Mouse (Mus musculus) heart, postnatal 0 days (tissue): ENCODE measurements around the gene Mis18a. TPM values are rescaled to one million over a fixed set of nuclear protein-coding genes. Genes with fewer than 3 reads are reported as not detected.

ENCODE experiments used
- ATAC-seq: fragments of 200-750 bp; cut with Nextera tagmentation; 2 replicates; pipeline ENCODE4 v1.8.0; 2017; ENCODE audit warnings: low read depth, moderate number of reproducible peaks, moderate library complexity; ENCODE audit not compliant: insufficient read depth
- DNase-seq: peaks from one replicate; pipeline ENCODE4 v3.0.0-alpha.2; 2016; ENCODE audit warnings: low spot score
- H3K27ac ChIP-seq: fragments of 300-500 bp; sonication (generic); 2 replicates; pipeline ENCODE4 v1.5.1; 2014; ENCODE audit warnings: low read depth, mild to moderate bottlenecking
- H3K27me3 ChIP-seq: fragments of 300-500 bp; sonication (generic); 2 replicates; pipeline ENCODE4 v1.6.1; 2014; ENCODE audit warnings: low read length, mixed read lengths; ENCODE audit not compliant: control insufficient read depth, insufficient read depth
- H3K36me3 ChIP-seq: fragments of 300-500 bp; sonication (generic); replicated peaks from 2 replicates; pipeline ENCODE4 v1.6.1; 2014; ENCODE audit warnings: low read length, mixed read lengths; ENCODE audit not compliant: control insufficient read depth, insufficient read depth
- H3K4me1 ChIP-seq: fragments of 300-500 bp; sonication (generic); 2 replicates; pipeline ENCODE4 v1.6.1; 2014; ENCODE audit warnings: antibody characterized with exemption; ENCODE audit not compliant: control insufficient read depth, insufficient read depth
- H3K4me2 ChIP-seq: fragments of 300-500 bp; sonication (generic); 2 replicates; pipeline ENCODE4 v1.6.1; 2014; ENCODE audit warnings: low read depth, mild to moderate bottlenecking, low read length, moderate library complexity
- H3K4me3 ChIP-seq: fragments of 300-500 bp; sonication (generic); 2 replicates; pipeline ENCODE4 v1.5.1; 2014; ENCODE audit warnings: low read depth, low read length
- H3K9ac ChIP-seq: fragments of 300-500 bp; sonication (generic); replicated peaks from 2 replicates; pipeline ENCODE4 v1.6.1; 2014; ENCODE audit warnings: low read depth, low read length, mixed read lengths
- H3K9me3 ChIP-seq: fragments of 300-500 bp; sonication (generic); replicated peaks from 2 replicates; pipeline ENCODE4 v1.6.1; 2016; ENCODE audit warnings: low read length; ENCODE audit not compliant: control insufficient read depth
- CTCF ChIP-seq: IDR thresholded peaks from 2 replicates; pipeline ENCODE4 v1.5.1; 2016; ENCODE audit warnings: antibody characterized with exemption, control low read depth, low read depth
- EP300 ChIP-seq: IDR thresholded peaks from 2 replicates; pipeline ENCODE4 v1.6.1; 2016; ENCODE audit warnings: antibody characterized with exemption, low read depth
- WGBS: fragments of 180-500 bp; shearing (Covaris S2); extraction: QIAGEN DNeasy Blood & Tissue Kit; methylation state at CpG from one replicate; pipeline ENCODE4 v1.1.7; 2014; 5-methylcytosine and 5-hydroxymethylcytosine counted together
- polyA plus RNA-seq: library from polyadenylated mRNA; unstranded; fragments of >200 nt; fragmentation: Nextera tagmentation; extraction: Ambion mirVana; gene quantifications from 2 replicates; pipeline ENCODE4 v1.2.1, GENCODE M21; 2015
- total RNA-seq: library from RNA; depleted of rRNA; stranded (reverse); fragments of >200 nt; gene quantifications from 2 replicates; pipeline ENCODE4 v1.2.3, GENCODE M21; 2014; ENCODE audit warnings: low replicate concordance; rRNA removed

The Mis18a gene
- 10.6 and 21.2 TPM in 2 replicates for total RNA-seq
- polyA plus RNA-seq, result 13.2 and 14.5 TPM in 2 replicates

- 0 out of 2 replicates have a peak, but pooled peaks cover 4% of the 10 kb centered on the region for H3K9me3 ChIP-seq
- TF ChIP-seq CTCF, result no peak
- no peak for TF ChIP-seq EP300
- DNase-seq, result peak; percentile 95
- peak within 1 kb of the TSS; percentile 99 for H3K4me2 ChIP-seq
- H3K27ac ChIP-seq, result peak within 1 kb of the TSS; percentile 58
- no peaks in the 10 kb centered on the region for H3K36me3 ChIP-seq
- peak within 1 kb of the TSS; percentile 68 for H3K4me3 ChIP-seq
- peak; percentile 96 for ATAC-seq
- no peaks in the 10 kb centered on the region for H3K27me3 ChIP-seq
- peaks cover 9% of the 10 kb centered on the region; the same call in 1 of the 2 replicates for H3K4me1 ChIP-seq
- 3% methylated on average over 53 of the region's 53 CpGs for WGBS
- peak within 1 kb of the TSS; percentile 67 for H3K9ac ChIP-seq
Measured at GRCm38 (mm10) chr16:90727233-90728115, at the start of gene Mis18a. Mis18a (minus strand) TSS chr16:90727404.

DNA sequence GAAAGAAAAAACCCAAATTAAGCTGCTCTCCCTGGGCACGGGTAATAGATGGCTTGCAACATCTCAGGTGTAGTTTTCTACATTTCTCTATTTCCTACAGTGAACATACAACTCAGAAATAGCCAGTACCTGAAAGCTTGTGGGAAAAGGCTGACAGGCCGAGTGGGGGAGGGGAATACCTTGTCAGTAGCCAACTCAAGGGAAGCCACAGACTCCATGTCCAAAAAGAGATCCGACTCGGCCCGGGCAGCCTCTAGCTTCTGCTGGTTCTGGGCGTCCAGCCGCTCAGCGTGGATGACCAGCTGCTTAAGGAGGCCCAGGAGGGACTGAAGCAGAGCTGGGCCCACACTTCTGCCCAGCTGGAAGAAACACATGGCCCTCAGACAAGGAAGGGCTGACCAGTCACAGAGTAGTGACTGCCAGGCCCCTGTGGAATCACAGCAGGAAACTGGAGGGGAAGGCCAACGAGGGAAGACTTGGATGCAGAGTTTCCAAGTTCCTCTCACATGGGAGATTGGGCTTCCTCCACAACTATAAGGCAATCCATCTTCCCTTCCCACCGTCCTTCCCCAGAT lies 48.8 kb upstream of the Mis18a start:
- TF ChIP-seq EP300 (no peak), CTCF (no peak)
- no peaks in the 10 kb centered on the region for H3K9me3 ChIP-seq
- 71% methylated on average over 10 of the region's 10 CpGs for WGBS
- no peak overlapping the region for H3K27ac ChIP-seq
- DNase-seq, result peak; percentile 34
- no peak overlapping the region for H3K4me2 ChIP-seq
- no peak overlapping the region for H3K9ac ChIP-seq
- no peak overlapping the region for H3K4me3 ChIP-seq
- no peaks in the 10 kb centered on the region for H3K27me3 ChIP-seq
- peaks cover 97% of the 10 kb centered on the region for H3K36me3 ChIP-seq
- peak; percentile 62 for ATAC-seq
- no peaks in the 10 kb centered on the region for H3K4me1 ChIP-seq

- 69% methylated on average over 6 of the region's 6 CpGs for WGBS
- H3K36me3 ChIP-seq, result peaks cover 98% of the 10 kb centered on the region
- no peak for TF ChIP-seq EP300
- no peak for TF ChIP-seq CTCF
Measured at GRCm38 (mm10) chr16:90774646-90775045, 47.4 kb upstream of the Mis18a start.

DNA sequence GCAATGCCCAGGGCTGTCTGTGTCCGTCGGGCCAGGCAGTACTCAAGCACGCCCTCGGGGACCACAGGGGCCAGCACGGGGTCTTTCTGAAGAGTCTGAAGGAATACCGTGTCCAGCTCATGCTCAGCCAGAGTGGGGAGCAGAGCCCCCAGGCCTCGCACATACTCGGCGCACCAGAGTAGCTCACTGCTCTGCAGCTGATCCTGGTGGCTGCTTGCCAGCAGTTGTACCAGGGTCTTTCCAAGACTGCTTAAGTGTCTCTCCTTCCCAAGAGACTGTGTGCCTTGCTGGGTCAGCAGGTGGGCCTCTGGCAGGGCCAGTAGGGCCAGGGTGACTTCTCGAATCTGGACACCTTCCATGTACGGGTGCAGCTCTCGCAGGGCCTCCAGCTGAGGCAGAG lies 47.0 kb upstream of the Mis18a start:
- ATAC-seq, result no peak
- H3K4me1 ChIP-seq, result no peaks in the 10 kb centered on the region
- peaks cover 98% of the 10 kb centered on the region for H3K36me3 ChIP-seq
- no peaks in the 10 kb centered on the region for H3K27me3 ChIP-seq
- H3K4me2 ChIP-seq, result no peak overlapping the region
- no peak overlapping the region for H3K27ac ChIP-seq
- no peak for TF ChIP-seq CTCF
- no peak for TF ChIP-seq EP300
- no peak overlapping the region for H3K9ac ChIP-seq
- no peaks in the 10 kb centered on the region for H3K9me3 ChIP-seq
- H3K4me3 ChIP-seq, result no peak overlapping the region
- DNase-seq, result no peak
- WGBS, result 92% methylated on average over 12 of the region's 12 CpGs

More at GRCm38 (mm10) chr16:90774646-90775045, 47.4 kb upstream of the Mis18a start:
- Histone ChIP-seq H3K4me3 (no peak overlapping the region), H3K4me1 (no peaks in the 10 kb centered on the region), H3K4me2 (no peak overlapping the region), H3K27ac (no peak overlapping the region), H3K27me3 (no peaks in the 10 kb centered on the region), H3K9ac (no peak overlapping the region), H3K9me3 (no peaks in the 10 kb centered on the region)
- no peak for DNase-seq
- ATAC-seq, result no peak

GRCm38 (mm10) chr16:90766919-90767454 lies 39.8 kb upstream of the Mis18a start:
- Histone ChIP-seq H3K4me1 (no peaks in the 10 kb centered on the region), H3K27me3 (no peaks in the 10 kb centered on the region), H3K27ac (no peak overlapping the region), H3K4me2 (no peak overlapping the region), H3K4me3 (no peak overlapping the region), H3K9ac (no peak overlapping the region), H3K36me3 (peaks cover 88% of the 10 kb centered on the region), H3K9me3 (no peaks in the 10 kb centered on the region)
- WGBS, result 94% methylated on average over 15 of the region's 15 CpGs
- DNase-seq (no peak), ATAC-seq (no peak)
- TF ChIP-seq CTCF (no peak), EP300 (no peak)
